Mouse (Mus musculus): Measurements from ENCODE around the gene Ogdhl.

DNA sequence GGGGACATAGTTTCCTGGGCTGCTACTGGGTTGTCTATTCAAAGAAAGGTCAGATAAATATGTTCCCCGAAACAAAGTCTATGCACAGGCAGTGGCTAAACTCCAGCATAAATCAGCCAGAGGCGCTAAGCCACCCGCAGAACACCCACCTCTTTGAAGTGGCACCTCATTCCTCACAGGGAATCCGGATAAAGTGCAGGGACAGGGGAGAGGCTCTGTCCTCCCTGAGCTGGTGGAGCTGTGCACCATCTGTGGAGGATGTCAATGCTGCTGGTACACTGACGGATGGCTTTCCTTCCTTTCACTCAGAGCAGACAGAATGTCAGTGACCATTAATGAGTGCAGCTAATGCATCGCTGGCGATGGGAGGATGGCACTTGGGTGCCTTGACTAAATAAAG lies 59.2 kb downstream of the Ogdhl start:
- no peak for TF ChIP-seq CTCF (IDR thresholded peaks at IDR 0.05; ENCODE audit: borderline replicate concordance, control insufficient read depth, extremely low read depth, insufficient read depth, low read length, poor library complexity)
- TF ChIP-seq POLR2A (IDR thresholded peaks at IDR 0.05; ENCODE audit: control insufficient read depth, extremely low read depth, insufficient read depth, low read length, poor library complexity) = no peak

All from thymus, adult 2 months (tissue).